ENCODE assay signal across 22 mouse cellular contexts in genomic region chr17:72891556-72891955, GRCm38 (mm10). TPM values are rescaled to one million over a fixed set of nuclear protein-coding genes. Genes with fewer than 3 reads are reported as not detected.
DNase-seq lines count a peak whose midpoint lies in the region; ATAC-seq and TF ChIP-seq lines count a peak whose summit lies in the region.
"Had no signal": no experiment of that assay in that cellular context is flagged by ENCODE, and none has a peak within 500 bp of the region (broad histone marks: within the 10 kb centered on the region; RNA-seq: fewer than 3 reads in every experiment).

No protein-coding gene starts in this region.

- H3K9ac ChIP-seq in midbrain, embryonic 11.5 days (ENCODE audit: low read length): no peak overlapping the region
- H3K9ac ChIP-seq in midbrain, postnatal 0 days (replicated peaks; ENCODE audit: low read length, poor library complexity, severe bottlenecking): no peak overlapping the region
- H3K9ac ChIP-seq: embryonic facial prominence, embryonic 13.5 days; embryonic facial prominence, embryonic 15.5 days; forebrain, embryonic 12.5 days had no signal

- H3K4me3 ChIP-seq in heart, embryonic 10.5 days: no peak overlapping the region
- no peak overlapping the region for H3K4me3 ChIP-seq in midbrain, embryonic 11.5 days (ENCODE audit: low read depth, low read length)
- no peak overlapping the region for H3K4me3 ChIP-seq in midbrain, postnatal 0 days (ENCODE audit: low read depth, low read length)
- no peak overlapping the region for H3K4me3 ChIP-seq in limb, embryonic 10.5 days
- H3K4me3 ChIP-seq: embryonic facial prominence, embryonic 13.5 days; embryonic facial prominence, embryonic 15.5 days; erythroblast, embryonic 14.5 days; forebrain, embryonic 10.5 days; forebrain, embryonic 12.5 days had no signal

- 90% methylated on average over 6 of the region's 6 CpGs for WGBS in heart, embryonic 10.5 days
- 92% methylated on average over 6 of the region's 6 CpGs for WGBS in midbrain, embryonic 11.5 days
- WGBS in midbrain, postnatal 0 days: 88% methylated on average over 6 of the region's 6 CpGs
- 91% methylated on average over 6 of the region's 6 CpGs for WGBS in limb, embryonic 10.5 days

- DNase-seq in heart, embryonic 10.5 days (ENCODE audit: low spot score): peak; percentile 73
- DNase-seq in heart, postnatal 4 days: no peak
- peak; percentile 31 for DNase-seq in midbrain, embryonic 11.5 days (ENCODE audit: low spot score, missing footprints)
- DNase-seq in midbrain, postnatal 0 days (ENCODE audit: low spot score): no peak
- peak; percentile 6 for DNase-seq in limb, embryonic 10.5 days (ENCODE audit: low spot score)
- DNase-seq in spleen, postnatal 10 days (ENCODE audit: low spot score in 2 of 2): no peak
- DNase-seq: adrenal gland, adult 2 months; adrenal gland, postnatal 10 days; adrenal gland, postnatal 25 days; cerebellum, adult 11 months; cerebellum, adult 18-20 months; cerebellum, adult 8-10 months; cerebellum, adult 9-11 months; cerebellum, postnatal 14 days; cerebellum, postnatal 36 days; embryo, embryonic 11 days had no signal

- H3K36me3 ChIP-seq in heart, embryonic 10.5 days: no peaks in the 10 kb centered on the region
- H3K36me3 ChIP-seq in midbrain, embryonic 11.5 days (ENCODE audit: control insufficient read depth, insufficient read depth, low read length): no peaks in the 10 kb centered on the region
- no peaks in the 10 kb centered on the region for H3K36me3 ChIP-seq in midbrain, postnatal 0 days (ENCODE audit: insufficient read depth, low read length)
- H3K36me3 ChIP-seq in limb, embryonic 10.5 days: no peaks in the 10 kb centered on the region
- H3K36me3 ChIP-seq: embryonic facial prominence, embryonic 13.5 days; embryonic facial prominence, embryonic 15.5 days; forebrain, embryonic 10.5 days; forebrain, embryonic 12.5 days had no signal

- peaks cover 14% of the 10 kb centered on the region for H3K4me1 ChIP-seq in heart, embryonic 10.5 days
- peaks cover 9% of the 10 kb centered on the region; the same call in 1 of the 2 replicates for H3K4me1 ChIP-seq in midbrain, embryonic 11.5 days (ENCODE audit: control insufficient read depth, insufficient read depth, low read length)
- no peaks in the 10 kb centered on the region for H3K4me1 ChIP-seq in midbrain, postnatal 0 days (ENCODE audit: insufficient read depth, low read length)
- peaks cover 10% of the 10 kb centered on the region for H3K4me1 ChIP-seq in limb, embryonic 10.5 days
- H3K4me1 ChIP-seq: embryonic facial prominence, embryonic 13.5 days had no signal

- H3K4me2 ChIP-seq in midbrain, embryonic 11.5 days: no peak overlapping the region
- H3K4me2 ChIP-seq in midbrain, postnatal 0 days (ENCODE audit: low read depth, low read length, poor library complexity, severe bottlenecking): no peak overlapping the region
- H3K4me2 ChIP-seq: embryonic facial prominence, embryonic 13.5 days; embryonic facial prominence, embryonic 15.5 days; forebrain, embryonic 12.5 days had no signal

- H3K9me3 ChIP-seq in heart, embryonic 10.5 days: no peaks in the 10 kb centered on the region
- no peaks in the 10 kb centered on the region for H3K9me3 ChIP-seq in midbrain, embryonic 11.5 days (ENCODE audit: control insufficient read depth, low read length)
- no peaks in the 10 kb centered on the region for H3K9me3 ChIP-seq in midbrain, postnatal 0 days (ENCODE audit: low read length)
- H3K9me3 ChIP-seq in limb, embryonic 10.5 days (replicated peaks): no peaks in the 10 kb centered on the region
- H3K9me3 ChIP-seq: embryonic facial prominence, embryonic 13.5 days; embryonic facial prominence, embryonic 15.5 days; forebrain, embryonic 10.5 days; forebrain, embryonic 12.5 days had no signal

- ATAC-seq in midbrain, embryonic 11.5 days (ENCODE audit: low FRiP score): no peak
- ATAC-seq in midbrain, postnatal 0 days (ENCODE audit: low FRiP score): no peak

- TF ChIP-seq CTCF in midbrain, postnatal 0 days (IDR thresholded peaks at IDR 0.05): no peak

- no peak overlapping the region for H3K27ac ChIP-seq in heart, embryonic 10.5 days
- H3K27ac ChIP-seq in midbrain, embryonic 11.5 days (ENCODE audit: low read depth, low read length): no peak overlapping the region
- H3K27ac ChIP-seq in midbrain, postnatal 0 days (ENCODE audit: low read depth, low read length): no peak overlapping the region
- H3K27ac ChIP-seq in limb, embryonic 10.5 days: no peak overlapping the region
- H3K27ac ChIP-seq: embryonic facial prominence, embryonic 13.5 days; embryonic facial prominence, embryonic 15.5 days; forebrain, embryonic 12.5 days had no signal

- no peaks in the 10 kb centered on the region for H3K27me3 ChIP-seq in heart, embryonic 10.5 days (ENCODE audit: insufficient read depth, poor library complexity, severe bottlenecking)
- no peaks in the 10 kb centered on the region for H3K27me3 ChIP-seq in midbrain, embryonic 11.5 days (ENCODE audit: control insufficient read depth, insufficient read depth, low read length)
- no peaks in the 10 kb centered on the region for H3K27me3 ChIP-seq in midbrain, postnatal 0 days (ENCODE audit: insufficient read depth, low read length)
- H3K27me3 ChIP-seq in limb, embryonic 10.5 days (ENCODE audit: low read depth, poor library complexity, severe bottlenecking): no peaks in the 10 kb centered on the region
- H3K27me3 ChIP-seq: embryonic facial prominence, embryonic 15.5 days had no signal

RNA-seq across cellular contexts. Expression of gene Lbh, which starts 26.5 kb away (rescaled TPM):
- 10.8 and 15.4 TPM in 2 replicates for polyA plus RNA-seq in heart, embryonic 10.5 days (2016; fragmentation: Nextera tagmentation; extraction: Ambion mirVana)
- 100 to 1,000 TPM; 730 to 743 TPM for total RNA-seq in heart, postnatal 4 days (2021)
- 5.1 and 5.3 TPM in 2 replicates for polyA plus RNA-seq in midbrain, embryonic 11.5 days (2014; fragmentation: Nextera tagmentation; extraction: Ambion mirVana)
- 77.1 and 86.9 TPM in 2 replicates for total RNA-seq in midbrain, postnatal 0 days (2014; rRNA removed)
- 3.3 and 3.5 TPM in 2 replicates for polyA plus RNA-seq in midbrain, postnatal 0 days (2015; fragmentation: Nextera tagmentation; extraction: Ambion mirVana)
- 1.9 and 2.0 TPM in 2 replicates for polyA plus RNA-seq in limb, embryonic 10.5 days (2016; fragmentation: Nextera tagmentation; extraction: Ambion mirVana)
- total RNA-seq: MEL had no signal

RNA-seq across cellular contexts. Expression of gene Ypel5, which starts 55.3 kb away (rescaled TPM):
- polyA plus RNA-seq in heart, embryonic 10.5 days (2016; fragmentation: Nextera tagmentation; extraction: Ambion mirVana): 34.7 and 44.9 TPM in 2 replicates
- 10 to 100 TPM; 36.3 to 38.4 TPM for total RNA-seq in heart, postnatal 4 days (2021)
- polyA plus RNA-seq in midbrain, embryonic 11.5 days (2014; fragmentation: Nextera tagmentation; extraction: Ambion mirVana): 64.5 and 68.0 TPM in 2 replicates
- 60.3 and 71.8 TPM in 2 replicates for total RNA-seq in midbrain, postnatal 0 days (2014; rRNA removed)
- 115 and 120 TPM in 2 replicates for polyA plus RNA-seq in midbrain, postnatal 0 days (2015; fragmentation: Nextera tagmentation; extraction: Ambion mirVana)
- polyA plus RNA-seq in limb, embryonic 10.5 days (2016; fragmentation: Nextera tagmentation; extraction: Ambion mirVana): 15.2 and 26.7 TPM in 2 replicates

Comparison
In these comparisons a context has a peak if more than half of its experiments do, and no peak if none do; other contexts are left out.
1. DNase-seq: peak in heart, embryonic 10.5 days (single experiment), midbrain, embryonic 11.5 days (single experiment) and limb, embryonic 10.5 days (single experiment); none in heart, postnatal 4 days (single experiment), midbrain, postnatal 0 days (single experiment) and spleen, postnatal 10 days (0 of 2).